Mouse (Mus musculus) liver, embryonic 11.5 days (tissue): ENCODE data around the gene Asap2. TPM values are rescaled to one million over a fixed set of nuclear protein-coding genes. Genes with fewer than 3 reads are reported as not detected.

Experiments used
- ATAC-seq: fragments of 200-750 bp; cut with Nextera tagmentation; replicated peaks from 2 replicates; pipeline ENCODE4 v1.8.0; 2017; ENCODE audit warnings: moderate number of reproducible peaks, mild to moderate bottlenecking, moderate TSS enrichment, moderate library complexity; ENCODE audit not compliant: low FRiP score
- DNase-seq: peaks from one replicate; pipeline ENCODE4 v3.0.0-alpha.2; 2017; ENCODE audit warnings: low spot score
- H3K27ac ChIP-seq: fragments of 300-500 bp; sonication (generic); 2 replicates; pipeline ENCODE4 v1.5.1; 2014; ENCODE audit warnings: mild to moderate bottlenecking, low read depth, low read length, control low read depth
- H3K27me3 ChIP-seq: fragments of 300-500 bp; sonication (generic); replicated peaks from 2 replicates; pipeline ENCODE4 v1.6.1; 2014; ENCODE audit warnings: low read length, mixed read lengths; ENCODE audit not compliant: control insufficient read depth, insufficient read depth
- H3K36me3 ChIP-seq: fragments of 300-500 bp; sonication (generic); 2 replicates; pipeline ENCODE4 v1.6.1; 2014; ENCODE audit warnings: mild to moderate bottlenecking, low read length, moderate library complexity, mixed read lengths; ENCODE audit not compliant: control insufficient read depth, insufficient read depth
- H3K4me1 ChIP-seq: fragments of 300-500 bp; sonication (generic); replicated peaks from 2 replicates; pipeline ENCODE4 v1.6.1; 2014; ENCODE audit warnings: low read length, mixed read lengths; ENCODE audit not compliant: control insufficient read depth, insufficient read depth
- H3K4me2 ChIP-seq: fragments of 300-500 bp; sonication (generic); 2 replicates; pipeline ENCODE4 v1.6.1; 2014; ENCODE audit warnings: mild to moderate bottlenecking, control low read depth, moderate library complexity
- H3K4me3 ChIP-seq: fragments of 300-500 bp; sonication (generic); 2 replicates; pipeline ENCODE4 v1.5.1; 2014; ENCODE audit warnings: low read depth, low read length, control low read depth
- H3K9ac ChIP-seq: fragments of 300-500 bp; sonication (generic); 2 replicates; pipeline ENCODE4 v1.6.1; 2014; ENCODE audit warnings: low read depth, low read length, control low read depth
- H3K9me3 ChIP-seq: fragments of 300-500 bp; sonication (generic); 2 replicates; pipeline ENCODE4 v1.6.1; 2016; ENCODE audit warnings: low read length, inconsistent platforms, mixed read lengths; ENCODE audit not compliant: control insufficient read depth
- WGBS: fragments of 180-500 bp; shearing (Covaris S2); extraction: QIAGEN DNeasy Blood & Tissue Kit; methylation state at CpG from one replicate; pipeline ENCODE4 v1.1.7; 2014; 5-methylcytosine and 5-hydroxymethylcytosine counted together
- polyA plus RNA-seq: library from polyadenylated mRNA; unstranded; fragments of >200 nt; fragmentation: Nextera tagmentation; extraction: Ambion mirVana; gene quantifications from 2 replicates; pipeline ENCODE4 v1.2.1, GENCODE M21; 2014

Asap2 gene
- polyA plus RNA-seq, 1 experiment from 2014 or later, result 5.9 TPM

- H3K9ac ChIP-seq, result no peak overlapping the region
- DNase-seq (no peak), ATAC-seq (no peak)
- H3K27ac ChIP-seq, result no peak overlapping the region
- H3K27me3 ChIP-seq, result no peaks in the 10 kb centered on the region
- no peaks in the 10 kb centered on the region for H3K9me3 ChIP-seq
- peaks cover 7% of the 10 kb centered on the region; the same call in 1 of the 2 replicates for H3K36me3 ChIP-seq
- no peak overlapping the region for H3K4me3 ChIP-seq
- no peaks in the 10 kb centered on the region for H3K4me1 ChIP-seq
- H3K4me2 ChIP-seq, result no peak overlapping the region
- 73% methylated on average over 3 of the region's 3 CpGs for WGBS
These were observed 251.7 kb downstream of the Asap2 start for GRCm38 (mm10) chr12:21241965-21242364.

GRCm38 (mm10) chr12:21244375-21244960, 254.2 kb downstream of the Asap2 start:
- peaks cover 11% of the 10 kb centered on the region; the same call in 1 of the 2 replicates for H3K36me3 ChIP-seq
- DNase-seq (no peak), ATAC-seq (no peak)
- 96% methylated on average over 11 of the region's 11 CpGs for WGBS
- no peak overlapping the region for H3K4me2 ChIP-seq
- no peak overlapping the region for H3K27ac ChIP-seq
- no peaks in the 10 kb centered on the region for H3K9me3 ChIP-seq
- no peak overlapping the region for H3K4me3 ChIP-seq
- H3K9ac ChIP-seq, result no peak overlapping the region
- H3K27me3 ChIP-seq, result no peaks in the 10 kb centered on the region
- no peaks in the 10 kb centered on the region; the same call in 1 of the 2 replicates for H3K4me1 ChIP-seq

- Histone ChIP-seq H3K4me2 (no peak overlapping the region), H3K9me3 (no peaks in the 10 kb centered on the region), H3K4me1 (no peaks in the 10 kb centered on the region; the same call in 1 of the 2 replicates), H3K4me3 (no peak overlapping the region), H3K27me3 (no peaks in the 10 kb centered on the region), H3K36me3 (peaks cover 24% of the 10 kb centered on the region), H3K9ac (no peak overlapping the region), H3K27ac (no peak overlapping the region)
- 74% methylated on average over 7 of the region's 7 CpGs for whole genome bisulfite sequencing
- DNase-seq, result no peak
- ATAC-seq, result peak; percentile 62
These were observed 257.6 kb downstream of the Asap2 start for GRCm38 (mm10) chr12:21247711-21248392.

GRCm38 (mm10) chr12:21260494-21261256, 270.4 kb downstream of the Asap2 start:
- DNase-seq, result no peak
- Histone ChIP-seq H3K9ac (no peak overlapping the region), H3K4me3 (no peak overlapping the region), H3K9me3 (no peaks in the 10 kb centered on the region), H3K27ac (no peak overlapping the region), H3K36me3 (peaks cover 9% of the 10 kb centered on the region), H3K4me2 (no peak overlapping the region), H3K27me3 (no peaks in the 10 kb centered on the region), H3K4me1 (0 out of 2 replicates have a peak, but pooled peaks cover 3% of the 10 kb centered on the region)
- 88% methylated on average over 6 of the region's 6 CpGs for WGBS
- ATAC-seq, result no peak

GRCm38 (mm10) chr12:21261521-21261920, 271.3 kb downstream of the Asap2 start:
- H3K36me3 ChIP-seq, result peaks cover 12% of the 10 kb centered on the region
- H3K9me3 ChIP-seq, result no peaks in the 10 kb centered on the region
- H3K27me3 ChIP-seq, result no peaks in the 10 kb centered on the region
- H3K4me1 ChIP-seq, result peaks cover 3% of the 10 kb centered on the region; the same call in 1 of the 2 replicates
- no peak for DNase-seq
- no peak overlapping the region for H3K4me3 ChIP-seq
- 81% methylated on average over 4 of the region's 4 CpGs for WGBS
- no peak overlapping the region for H3K27ac ChIP-seq
- no peak for ATAC-seq
- no peak overlapping the region for H3K4me2 ChIP-seq
- no peak overlapping the region for H3K9ac ChIP-seq

GRCm38 (mm10) chr12:21263256-21263655, 273.0 kb downstream of the Asap2 start:
- no peaks in the 10 kb centered on the region for H3K27me3 ChIP-seq
- peaks cover 12% of the 10 kb centered on the region for H3K36me3 ChIP-seq
- no peak overlapping the region for H3K4me2 ChIP-seq
- WGBS, result 93% methylated on average over 5 of the region's 5 CpGs
- ATAC-seq (no peak), DNase-seq (no peak)
- H3K9me3 ChIP-seq, result no peaks in the 10 kb centered on the region
- H3K9ac ChIP-seq, result no peak overlapping the region
- no peak overlapping the region for H3K4me3 ChIP-seq
- peaks cover 3% of the 10 kb centered on the region; the same call in 1 of the 2 replicates for H3K4me1 ChIP-seq
- H3K27ac ChIP-seq, result no peak overlapping the region

GRCm38 (mm10) chr12:21264241-21264640, 274.0 kb downstream of the Asap2 start:
- Histone ChIP-seq H3K36me3 (peaks cover 12% of the 10 kb centered on the region), H3K27ac (no peak overlapping the region; the same call in 1 of the 2 replicates), H3K9ac (no peak overlapping the region), H3K9me3 (no peaks in the 10 kb centered on the region), H3K4me3 (no peak overlapping the region), H3K27me3 (no peaks in the 10 kb centered on the region), H3K4me2 (no peak overlapping the region), H3K4me1 (peaks cover 3% of the 10 kb centered on the region; the same call in 1 of the 2 replicates)
- WGBS, result 56% methylated on average over 5 of the region's 5 CpGs
- ATAC-seq (no peak), DNase-seq (no peak)

- DNase-seq (no peak), ATAC-seq (peak; percentile 46; the same call in 1 of the 2 replicates)
- Histone ChIP-seq H3K36me3 (peaks cover 12% of the 10 kb centered on the region), H3K4me2 (no peak overlapping the region), H3K27ac (no peak overlapping the region; the same call in 1 of the 2 replicates), H3K27me3 (no peaks in the 10 kb centered on the region), H3K4me1 (peaks cover 3% of the 10 kb centered on the region; the same call in 1 of the 2 replicates), H3K9me3 (no peaks in the 10 kb centered on the region), H3K9ac (no peak overlapping the region), H3K4me3 (no peak overlapping the region)
- 68% methylated on average over 3 of the region's 3 CpGs for WGBS
These were observed 274.7 kb downstream of the Asap2 start for GRCm38 (mm10) chr12:21264970-21265369.
